Mouse (Mus musculus) regulatory T cell (primary cell): Measurements from ENCODE around the gene Rabgap1l.
"Not testable (repeated sequence)": the region's sequence is repeated elsewhere in the genome, so short reads cannot be mapped to it uniquely, and the experiment has no call there.

Experiments
- in situ Hi-C: fragments of 300-600 bp; cut with MboI, MseI; formaldehyde crosslinking; loops from one replicate; pipeline ENCODE4 v1.15.1; 2025; ENCODE audit warnings: high pct_unique_total_duplicates

The Rabgap1l gene

DNA sequence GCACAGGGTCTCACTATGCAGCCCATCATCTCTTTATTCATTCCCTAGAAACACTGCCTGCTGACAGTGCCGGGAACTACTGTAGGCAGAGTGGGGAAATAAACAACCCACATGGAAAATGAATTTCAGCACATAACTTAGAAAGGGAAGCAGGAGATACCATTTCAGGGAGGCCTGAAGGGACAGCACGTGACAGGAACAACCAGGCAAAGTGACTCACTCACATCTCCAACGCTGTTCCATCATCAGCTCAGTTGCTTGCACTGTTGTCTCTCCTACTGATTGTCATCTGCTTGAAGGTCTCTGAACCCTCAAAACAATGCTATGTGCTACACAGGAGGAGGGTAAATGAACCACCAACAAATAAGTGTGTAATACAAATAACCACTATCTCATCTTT, 499.5 kb downstream of the Rabgap1l start:
- in situ Hi-C loops: no loop called here

DNA sequence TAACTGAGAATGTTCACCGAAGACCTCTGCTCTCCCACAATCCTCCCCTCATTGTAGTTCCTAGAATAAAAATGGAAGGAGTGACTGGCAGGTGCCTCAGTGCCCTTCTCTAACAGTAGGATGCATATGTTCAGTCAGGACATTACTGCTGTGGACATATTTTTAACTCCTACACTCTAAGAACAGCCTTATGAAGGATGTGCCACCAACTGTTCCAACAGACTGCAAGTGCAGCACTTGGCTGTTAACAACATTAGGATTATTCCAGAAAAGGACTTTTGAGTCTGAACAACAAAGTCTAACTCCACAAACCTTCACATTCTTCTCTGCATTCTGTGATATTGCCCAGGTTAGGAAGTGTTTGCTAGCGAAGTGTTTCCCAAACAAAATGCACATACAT, 501.0 kb downstream of the Rabgap1l start:
- in situ Hi-C loops: no loop called here

- in situ Hi-C loops: no loop called here
These were observed 502.8 kb downstream of the Rabgap1l start for GRCm38 (mm10) chr1:160290242-160290641.

GRCm38 (mm10) chr1:160287058-160287645, 505.9 kb downstream of the Rabgap1l start:
- in situ Hi-C loops: no loop called here

- in situ Hi-C loops: no loop called here
These were observed 506.5 kb downstream of the Rabgap1l start for GRCm38 (mm10) chr1:160286400-160287057.

DNA sequence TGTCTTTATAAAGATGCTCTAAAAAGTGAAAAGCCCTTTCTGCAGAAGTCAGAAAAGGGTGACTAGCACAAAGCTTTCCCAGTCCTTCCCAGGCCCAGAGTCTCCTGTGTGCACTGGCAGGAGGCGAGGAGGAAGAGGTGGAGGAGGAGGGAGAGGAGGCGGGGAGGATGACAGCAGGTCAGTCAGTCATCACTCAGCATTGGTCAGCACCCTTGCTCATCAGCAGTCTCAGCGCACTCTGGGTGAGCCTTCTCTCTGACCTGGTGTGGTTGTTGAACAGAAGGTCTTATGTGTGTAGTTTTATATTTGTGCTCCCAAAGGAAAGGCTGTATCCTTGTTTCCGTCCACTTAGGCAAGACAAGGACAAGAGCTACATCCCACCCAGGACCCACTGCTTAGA, 508.8 kb downstream of the Rabgap1l start:
- in situ Hi-C loops: no loop called here

DNA sequence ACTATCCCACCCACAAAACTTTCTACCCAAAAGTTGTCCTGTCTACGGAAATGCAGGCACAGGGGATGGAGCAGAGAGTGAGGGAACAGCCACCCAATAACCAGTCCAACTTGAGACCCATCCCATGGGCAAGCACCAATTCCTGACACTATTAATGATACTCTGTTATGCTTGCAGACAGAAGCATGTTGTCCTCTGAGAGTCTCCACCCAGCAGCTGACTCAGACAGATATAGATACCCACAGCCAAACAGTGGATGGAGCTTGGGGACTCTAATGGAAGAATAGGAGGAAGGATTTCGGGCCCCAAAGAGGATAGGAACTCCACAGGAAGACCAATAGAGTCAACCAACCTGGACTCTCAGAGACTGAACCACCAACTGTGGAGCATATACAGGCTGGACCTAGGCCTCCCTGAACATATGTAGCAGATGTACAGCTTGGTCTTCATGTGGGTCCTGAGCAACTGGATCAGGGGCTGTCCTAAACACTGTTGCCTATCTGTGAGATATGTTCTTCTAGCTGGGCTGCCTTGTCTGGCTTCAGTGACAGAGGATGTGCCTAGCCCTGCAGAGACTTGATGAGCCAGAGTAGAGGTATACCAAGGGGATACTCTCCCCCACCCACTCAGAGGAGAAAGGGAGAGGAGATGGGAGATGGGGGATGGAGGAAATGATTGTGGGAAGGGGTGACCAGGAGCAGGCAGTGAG, 510.7 kb downstream of the Rabgap1l start:
- in situ Hi-C loops: not testable (repeated sequence)

GRCm38 (mm10) chr1:160281337-160282084, 511.5 kb downstream of the Rabgap1l start:
- in situ Hi-C loops: no loop called here

DNA sequence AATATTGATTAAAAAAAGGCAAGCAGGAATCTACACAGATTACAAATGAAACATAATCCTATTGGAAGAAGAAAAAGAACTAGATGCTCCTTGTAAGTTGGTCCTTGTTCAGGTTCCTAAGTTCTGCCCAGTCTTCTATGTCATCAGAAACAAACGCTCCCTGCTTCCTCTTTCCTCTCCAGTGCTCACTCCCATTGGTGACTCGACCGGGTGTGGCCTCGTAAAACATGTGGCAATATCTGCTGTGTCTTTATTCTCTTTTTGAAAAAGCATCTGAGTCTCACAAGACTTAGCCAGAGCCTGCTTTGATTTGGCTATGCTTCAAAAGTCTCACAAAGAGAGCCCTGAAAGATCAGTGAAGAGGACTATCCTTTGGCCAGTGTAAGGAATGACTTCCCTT, 512.4 kb downstream of the Rabgap1l start:
- in situ Hi-C loops: no loop called here

- in situ Hi-C loops: no loop called here
These were observed 514.9 kb downstream of the Rabgap1l start for GRCm38 (mm10) chr1:160277940-160278682.

DNA sequence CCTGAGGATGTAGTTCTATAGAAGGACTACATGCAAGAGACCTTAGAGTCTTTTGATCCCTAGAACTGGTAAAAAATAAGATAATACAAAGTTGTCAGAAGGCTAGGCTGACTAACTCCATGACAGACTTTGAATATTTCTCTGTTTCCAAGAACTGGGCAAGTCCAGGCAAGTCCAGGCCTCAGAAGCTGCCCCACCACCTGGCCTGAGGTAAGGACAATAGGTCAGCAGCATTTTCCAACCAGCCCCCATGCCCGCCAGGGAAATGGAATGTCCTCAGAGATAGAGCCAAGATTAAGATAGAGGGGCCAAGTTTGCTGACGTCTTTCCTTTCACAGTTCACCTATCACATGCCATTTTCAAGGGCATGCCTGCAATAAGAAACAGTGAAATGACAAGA, 517.8 kb downstream of the Rabgap1l start:
- in situ Hi-C loops: no loop called here

- in situ Hi-C loops: no loop called here
These were observed 519.8 kb downstream of the Rabgap1l start for GRCm38 (mm10) chr1:160273133-160273743.

GRCm38 (mm10) chr1:160271282-160271967, 521.6 kb downstream of the Rabgap1l start:
- in situ Hi-C loops: no loop called here

GRCm38 (mm10) chr1:160268322-160268721, 524.7 kb downstream of the Rabgap1l start:
- in situ Hi-C loops: no loop called here

DNA sequence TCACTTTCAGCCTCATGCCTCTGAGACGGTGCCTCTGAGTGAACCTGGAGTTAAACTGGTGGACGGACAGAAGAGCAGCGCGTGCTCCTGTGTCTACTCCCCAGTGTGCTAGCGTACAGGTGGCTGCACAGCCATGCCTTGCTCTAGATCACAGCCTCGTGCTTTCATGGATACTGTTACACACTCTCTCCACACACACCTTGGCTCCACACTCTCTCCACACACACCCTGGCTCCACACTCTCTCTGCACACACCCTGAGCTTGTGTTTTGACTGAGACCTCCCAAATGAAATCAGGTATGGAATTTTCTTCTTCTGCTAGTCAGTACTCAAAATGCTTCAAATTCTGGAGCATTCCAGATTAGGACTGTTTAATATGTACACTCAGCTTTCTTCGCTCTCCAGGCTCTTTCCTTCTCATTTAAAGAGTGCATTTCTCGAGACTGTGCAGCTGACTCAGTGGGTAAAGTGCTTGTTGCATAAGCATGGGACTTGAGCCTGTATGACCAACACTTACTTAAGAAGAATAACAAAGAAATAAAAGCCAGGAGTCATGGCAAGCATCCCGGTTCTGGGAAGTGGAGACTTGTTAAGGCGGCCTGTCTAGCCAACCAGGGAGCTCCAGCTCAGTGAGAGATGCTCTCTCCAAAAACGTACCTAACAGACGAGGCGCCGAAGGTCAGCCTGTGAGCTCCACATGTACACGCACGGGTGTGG, 529.2 kb downstream of the Rabgap1l start:
- in situ Hi-C loops: no loop called here

- in situ Hi-C loops: no loop called here
These were observed 530.0 kb downstream of the Rabgap1l start for GRCm38 (mm10) chr1:160263053-160263452.

GRCm38 (mm10) chr1:160262415-160262814, 530.6 kb downstream of the Rabgap1l start:
- in situ Hi-C loops: no loop called here

DNA sequence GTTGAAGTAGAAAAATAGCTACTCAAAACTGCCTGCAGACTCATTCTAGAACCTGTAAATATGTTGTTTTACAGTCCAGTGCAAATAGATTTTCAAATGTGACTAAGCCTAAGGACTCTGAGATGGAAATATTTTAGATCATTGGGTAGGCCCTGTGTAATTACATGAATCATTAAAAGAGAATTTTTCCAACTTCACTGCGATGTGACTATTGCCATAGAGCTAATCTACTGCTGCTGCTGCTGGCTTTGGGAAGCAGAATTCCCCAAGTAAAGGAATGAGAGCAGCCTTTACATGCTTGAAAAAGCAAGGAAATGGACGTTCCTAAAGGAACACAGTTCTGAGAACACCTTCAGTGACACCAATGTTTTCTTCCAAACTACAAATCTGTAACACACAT, 531.2 kb downstream of the Rabgap1l start:
- in situ Hi-C loops: no loop called here

GRCm38 (mm10) chr1:160260605-160261004, 532.4 kb downstream of the Rabgap1l start:
- in situ Hi-C loops: no loop called here

DNA sequence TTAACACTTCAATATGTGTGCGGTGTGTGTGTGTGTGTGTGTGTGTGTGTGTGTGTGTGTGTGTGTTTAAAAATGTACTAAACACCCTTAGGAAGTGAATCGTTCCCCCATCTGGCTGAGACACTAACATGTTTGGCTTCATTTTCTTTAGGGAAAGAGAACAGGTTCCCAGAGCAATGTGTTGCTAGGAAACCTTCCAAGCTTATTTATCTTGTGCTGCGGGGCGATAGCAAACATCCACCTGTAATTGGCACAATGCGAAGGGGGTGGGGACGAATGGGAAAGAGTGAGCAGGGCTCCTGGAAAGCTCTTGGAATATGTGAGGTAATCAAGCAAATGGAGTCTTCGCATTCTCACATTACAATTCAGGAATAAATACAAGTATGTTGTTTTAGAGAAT, 533.1 kb downstream of the Rabgap1l start:
- in situ Hi-C loops: no loop called here
